Mouse (Mus musculus) mouse trophoblast stem cell (cell line): ENCODE measurements around the gene Olfr1347.
"Not testable (repeated sequence)": the region's sequence is repeated elsewhere in the genome, so short reads cannot be mapped to it uniquely, and the experiment has no call there.

ENCODE experiments used
- in situ Hi-C, 2 experiments: fragments of 300-500 bp; cut with MseI, MboI; formaldehyde crosslinking; loops; 2 replicates in 1 of 2; 3 replicates in 1 of 2; pipeline ENCODE4 v1.15.1; 2025

The Olfr1347 gene

DNA sequence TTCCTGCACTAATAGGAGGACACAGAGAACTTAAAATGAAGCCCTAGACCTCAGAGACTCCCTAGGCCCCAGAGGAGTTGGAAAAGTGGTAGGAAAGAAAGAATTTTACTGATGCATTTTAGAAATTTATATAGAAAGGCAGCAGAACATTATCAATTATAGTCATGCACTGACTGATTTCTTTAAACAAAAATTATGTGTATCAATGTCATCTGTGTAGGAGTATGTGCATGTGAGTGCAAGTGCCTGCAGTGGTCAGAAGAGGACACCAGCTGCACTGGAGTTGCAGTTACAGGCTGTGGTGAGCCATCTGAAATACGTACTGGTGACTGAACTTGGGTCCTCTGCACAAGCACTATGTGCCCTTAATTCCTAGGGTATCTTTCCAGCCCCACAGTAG lies at the start of gene Olfr1347:
TSS of gene Olfr1347 (minus strand) at position 101 of the 400 bp plus-strand sequence.
- in situ Hi-C loops = no loop called here

DNA sequence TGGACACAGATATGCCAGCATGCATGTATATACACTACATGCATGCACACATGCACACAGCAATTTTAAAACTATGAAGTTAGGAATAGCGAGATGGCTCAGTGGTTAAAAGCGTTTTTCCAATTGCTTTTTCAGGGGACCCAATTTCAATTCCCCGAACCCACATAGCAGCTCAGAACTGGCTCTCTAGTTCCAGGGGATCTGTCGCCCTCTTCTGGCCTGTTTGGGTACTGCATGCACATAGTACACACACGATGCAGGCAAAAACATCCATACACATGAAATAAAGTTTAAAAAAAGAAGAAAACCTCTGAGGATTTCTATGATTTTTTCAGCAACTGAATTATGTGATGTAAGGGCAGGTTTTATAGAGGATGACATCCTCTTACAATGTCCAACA lies 26.6 kb upstream of the Olfr1347 start:
- in situ Hi-C loops = loop anchor here in 1 of 2 experiments (10.0 kb wide), 1 partner anchor 81 kb away; no protein-coding TSS in a partner anchor

DNA sequence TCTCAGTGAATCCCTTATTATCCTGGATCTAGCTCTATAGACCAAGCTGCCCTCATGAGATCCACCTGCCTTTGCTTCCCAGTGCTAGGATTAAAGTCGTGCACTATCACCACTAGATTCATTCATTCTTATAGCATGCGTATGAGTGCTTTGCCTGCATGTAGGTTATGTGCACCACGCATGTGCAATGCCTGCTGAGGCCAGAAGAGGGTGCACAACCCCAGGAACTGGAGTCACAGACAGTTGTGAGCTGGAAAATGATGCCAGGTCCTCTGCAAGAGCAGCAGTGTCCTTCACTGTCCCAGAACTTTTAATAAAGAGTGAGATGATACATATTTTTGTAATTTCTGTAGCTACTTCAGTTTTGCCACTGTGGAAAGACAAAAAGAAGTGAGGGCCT lies 25.4 kb upstream of the Olfr1347 start:
- in situ Hi-C loops = loop anchor here in 1 of 2 experiments (10.0 kb wide), 1 partner anchor 80 kb away; no protein-coding TSS in a partner anchor

DNA sequence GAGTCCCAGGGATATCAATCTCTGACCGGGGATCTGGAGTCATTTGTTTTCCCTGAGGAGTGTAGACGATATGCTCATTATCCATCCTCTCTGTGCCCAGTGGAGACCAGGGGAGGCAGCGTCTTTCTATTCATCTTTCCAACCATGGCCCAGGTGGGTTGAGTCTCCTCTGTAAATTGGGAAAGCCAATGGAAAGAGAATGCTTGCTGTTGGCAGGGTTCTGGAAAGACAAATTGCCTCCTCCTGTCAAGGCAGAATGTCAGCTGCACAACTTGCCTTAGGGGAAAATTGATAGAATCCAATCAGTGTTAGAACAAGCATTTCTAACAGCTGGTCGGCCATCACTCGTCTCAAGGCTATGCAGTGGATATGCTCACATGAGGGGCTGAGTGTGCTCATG lies 23.3 kb upstream of the Olfr1347 start, which contains the start of gene Olfr1349:
TSS of gene Olfr1349 (minus strand) at position 101 of the 400 bp plus-strand sequence.
- in situ Hi-C loops = loop anchor here in 1 of 2 experiments (10.0 kb wide), 1 partner anchor 78 kb away; no protein-coding TSS in a partner anchor

DNA sequence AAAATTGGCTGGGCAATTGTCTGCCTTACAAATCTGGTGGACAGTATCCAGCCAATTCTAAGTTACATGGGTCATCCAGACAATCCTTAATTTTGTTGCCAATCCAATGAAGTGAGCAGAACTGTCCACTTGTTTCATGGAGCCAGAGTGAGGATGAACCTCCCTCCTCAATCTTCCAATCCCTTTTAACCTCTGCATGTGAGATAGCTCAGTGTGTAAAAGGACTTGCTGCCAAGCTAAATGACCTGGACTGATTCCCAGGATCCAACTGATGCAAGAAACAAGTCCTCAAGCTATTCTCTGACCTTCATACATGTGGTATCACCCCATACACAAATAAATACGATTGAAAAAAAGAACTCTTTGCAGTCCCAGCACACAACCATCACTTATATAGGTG lies 22.1 kb upstream of the Olfr1347 start:
- in situ Hi-C loops = loop anchor here in 1 of 2 experiments (10.0 kb wide), 1 partner anchor 77 kb away; no protein-coding TSS in a partner anchor

DNA sequence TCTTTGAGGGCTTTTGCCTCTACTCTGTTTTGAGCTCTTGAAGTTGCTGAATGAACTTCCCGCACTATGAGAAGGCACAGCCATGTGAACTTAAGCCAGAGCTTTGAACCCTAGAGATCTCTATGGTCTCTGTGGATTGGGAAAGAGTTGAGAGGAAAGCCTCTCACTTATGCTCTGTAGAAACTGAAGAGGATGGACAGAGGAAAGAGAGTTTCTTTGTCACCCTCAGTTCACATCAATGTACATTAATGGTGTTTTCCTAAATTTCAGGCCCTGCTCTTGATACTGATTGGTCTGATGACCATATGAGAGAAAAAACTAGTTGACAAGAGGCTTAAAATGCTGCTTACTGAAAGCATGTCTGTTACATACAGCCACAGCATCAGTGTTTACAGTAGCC lies 9.1 kb upstream of the Olfr1347 start, which contains the start of gene Olfr1348:
TSS of gene Olfr1348 (minus strand) at position 101 of the 400 bp plus-strand sequence.
- in situ Hi-C loops = no loop called here

DNA sequence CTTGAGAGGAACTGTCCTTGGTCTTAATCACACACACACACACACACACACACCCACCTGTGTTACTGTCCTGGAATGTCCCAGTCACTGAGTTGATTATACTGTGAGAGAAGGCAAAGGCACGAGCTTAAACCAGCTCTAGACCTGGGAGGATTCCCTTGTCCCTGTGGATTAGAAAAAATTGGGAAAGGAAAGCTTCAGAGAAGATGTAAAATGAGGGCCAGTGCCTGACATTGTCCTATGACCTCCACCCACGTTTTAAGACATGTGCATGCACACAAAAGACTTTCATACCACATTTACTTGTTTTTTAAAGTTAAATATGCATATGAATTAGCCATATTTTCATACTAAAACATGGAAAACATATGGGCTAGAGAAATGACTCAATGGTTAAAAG lies 12.7 kb downstream of the Olfr1347 start, which contains the start of gene Olfr5:
TSS of gene Olfr5 (minus strand) at position 101 of the 400 bp plus-strand sequence.
- in situ Hi-C loops = no loop called here

DNA sequence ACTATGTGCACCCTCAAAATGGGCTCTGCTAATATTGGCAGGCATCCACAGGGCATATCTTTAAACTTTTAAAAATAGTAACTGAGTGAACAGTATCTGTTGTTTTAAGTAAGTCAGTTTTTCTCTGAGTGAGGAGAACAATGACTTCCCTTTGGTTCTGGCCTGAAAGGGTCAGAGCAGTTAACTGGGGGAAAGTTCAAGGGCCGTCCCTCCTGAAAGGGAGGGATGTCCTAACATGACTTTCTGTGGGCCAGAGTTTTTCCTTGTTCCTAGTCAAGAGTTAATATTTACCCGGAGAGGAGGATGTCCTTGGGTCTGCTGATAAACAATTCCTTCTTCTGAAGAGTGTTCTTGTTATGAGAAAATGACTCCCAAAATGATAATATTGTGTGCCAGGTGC lies 21.9 kb downstream of the Olfr1347 start:
- in situ Hi-C loops = not testable (repeated sequence)

DNA sequence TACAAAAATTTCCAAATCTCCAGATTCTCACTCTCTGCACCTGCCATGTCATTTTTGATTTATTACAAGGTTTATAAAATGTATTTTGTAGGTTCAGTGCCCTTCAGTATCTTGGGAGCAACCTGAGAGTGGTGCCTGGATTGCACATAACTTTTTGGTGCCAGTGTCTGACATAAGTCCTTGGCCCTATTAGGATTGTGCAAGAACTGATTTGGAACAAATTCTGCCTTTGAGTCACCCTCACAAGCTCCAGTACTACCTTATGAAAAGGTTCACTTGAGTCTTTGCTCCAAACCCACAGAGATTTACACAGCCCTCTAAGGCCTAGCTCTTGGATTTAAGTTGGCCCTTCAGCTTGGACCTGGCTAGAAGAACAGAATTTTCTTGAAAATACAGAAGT lies 32.6 kb downstream of the Olfr1347 start, which contains the start of gene Olfr1346:
TSS of gene Olfr1346 (plus strand) at position 151 of the 400 bp plus-strand sequence.
- in situ Hi-C loops = no loop called here

DNA sequence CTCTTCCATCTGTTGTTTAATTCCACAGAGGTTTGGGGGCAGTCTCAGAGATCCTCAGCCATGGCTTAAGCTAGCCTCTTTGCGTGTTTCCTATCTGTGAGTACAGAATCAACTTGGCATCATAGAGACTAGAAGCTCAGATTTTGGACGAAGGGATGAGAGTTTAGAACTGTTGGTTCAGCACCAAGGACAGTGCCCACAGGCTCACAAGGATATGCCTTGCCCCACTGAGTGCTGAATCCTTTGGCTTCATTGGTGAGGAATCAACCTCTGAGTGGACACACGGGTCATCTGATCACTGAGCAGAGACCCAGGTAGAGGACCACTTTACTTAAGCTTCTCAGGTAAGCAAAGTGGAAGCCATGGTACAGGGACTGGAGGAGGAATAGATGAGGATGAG lies 43.2 kb downstream of the Olfr1347 start:
- in situ Hi-C loops = no loop called here

DNA sequence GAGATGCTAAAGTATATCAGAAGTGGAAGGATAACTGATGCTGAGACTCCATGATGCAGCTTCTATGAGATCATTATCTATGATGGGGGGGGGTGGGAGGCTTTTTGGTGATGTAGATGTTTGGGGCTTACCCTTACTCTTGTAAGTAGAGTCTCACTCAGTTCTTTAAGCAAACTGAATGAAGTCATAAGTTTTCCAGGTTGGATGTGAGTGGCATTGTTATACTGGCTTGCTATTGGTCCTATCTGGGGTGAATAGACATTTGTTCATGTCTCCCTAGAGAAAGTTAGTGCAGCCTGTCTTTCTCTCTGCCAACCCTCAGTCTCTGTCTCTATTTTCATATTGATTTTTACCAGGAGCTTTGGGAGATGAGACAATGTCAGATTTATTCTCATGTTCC lies 43.7 kb downstream of the Olfr1347 start, which contains the start of gene Olfr1336:
TSS of gene Olfr1336 (plus strand) at position 301 of the 400 bp plus-strand sequence.
- in situ Hi-C loops = no loop called here

DNA sequence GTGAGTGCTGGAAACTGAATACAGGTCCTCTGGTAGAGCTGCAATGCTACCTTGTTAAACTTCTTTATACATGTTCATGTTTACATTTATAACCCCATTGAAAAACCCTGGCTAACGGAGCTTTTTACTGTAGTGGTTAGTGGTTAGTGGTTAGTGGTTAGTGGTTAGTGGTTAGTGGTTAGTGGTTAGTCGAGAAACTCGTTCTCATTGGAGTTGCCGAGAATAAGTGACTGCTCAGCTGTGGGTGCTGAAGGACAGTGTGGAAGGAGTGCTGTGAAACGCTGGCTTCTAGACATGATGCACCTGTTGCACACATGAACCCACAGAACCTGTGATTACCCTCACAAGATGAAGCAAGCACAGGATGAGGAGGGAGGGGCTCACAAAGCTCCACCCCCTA lies 51.8 kb downstream of the Olfr1347 start:
- in situ Hi-C loops = loop anchor here in 1 of 2 experiments (10.0 to 25.0 kb wide), 2 partner anchors 77 to 140 kb away; partner anchors contain the start of gene Olfr1349

DNA sequence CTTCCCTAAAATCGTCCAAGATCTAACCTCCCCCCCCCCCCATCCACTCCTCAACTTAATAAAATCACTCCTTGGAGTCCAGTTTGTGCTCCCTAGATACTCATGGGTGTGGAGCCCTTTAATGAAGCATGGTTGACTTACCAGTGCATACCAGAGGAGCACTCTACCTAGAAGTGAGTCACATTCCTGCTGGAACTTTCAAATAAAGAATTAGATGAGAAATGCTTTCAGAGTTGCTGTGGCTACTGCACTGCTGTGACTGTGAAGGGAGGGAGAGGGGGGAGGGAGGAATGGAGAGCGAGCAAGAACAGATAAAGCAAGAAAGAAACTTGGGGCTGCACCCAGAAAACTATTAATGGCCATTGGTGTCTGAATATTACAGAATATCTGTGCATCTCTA lies 58.4 kb downstream of the Olfr1347 start:
- in situ Hi-C loops = loop anchor here in 1 of 2 experiments (10.0 to 25.0 kb wide), 2 partner anchors 84 to 146 kb away; partner anchors contain the start of gene Olfr1349

DNA sequence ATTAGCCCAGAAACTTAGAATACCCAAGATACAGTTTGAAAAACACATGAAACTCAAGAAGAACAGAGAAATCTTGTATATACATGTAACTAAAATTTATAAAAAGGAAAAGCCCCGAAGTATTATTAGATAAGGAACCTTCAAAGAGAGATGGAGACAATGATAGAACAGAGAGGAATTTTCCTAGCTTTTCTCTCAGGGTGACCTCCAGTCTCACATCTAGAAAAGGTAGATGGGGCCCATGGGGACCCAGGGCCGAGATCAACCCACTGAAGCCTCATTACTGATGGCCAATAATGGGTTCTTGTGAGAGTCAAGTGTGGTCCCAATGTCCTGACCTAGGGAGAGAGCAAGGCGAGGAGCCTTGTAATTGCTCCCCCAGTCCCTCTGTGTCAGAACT lies 61.2 kb downstream of the Olfr1347 start, which contains the start of gene Olfr1344:
TSS of gene Olfr1344 (plus strand) at position 301 of the 400 bp plus-strand sequence.
- in situ Hi-C loops = loop anchor here (10.0 to 25.0 kb wide), 2 partner anchors 149 to 496 kb away; no protein-coding TSS in a partner anchor
